Mouse (Mus musculus): Measurements from ENCODE around the gene Slc52a3. TPM values are rescaled to one million over a fixed set of nuclear protein-coding genes. Genes with fewer than 3 reads are reported as not detected.

Slc52a3 gene
- polyA plus RNA-seq, 1 experiment from 2014 or later = 1.5 TPM

GRCm38 (mm10) chr2:151971748-151972147, 24.6 kb upstream of the Slc52a3 start:
- no peak overlapping the region for H3K4me2 ChIP-seq (ENCODE audit: low read length)
- H3K9me3 ChIP-seq (ENCODE audit: control insufficient read depth, low read length) = no peaks in the 10 kb centered on the region
- H3K4me1 ChIP-seq (replicated peaks; ENCODE audit: control insufficient read depth, insufficient read depth, low read length) = peaks cover 66% of the 10 kb centered on the region
- WGBS = 95% methylated on average over 5 of the region's 5 CpGs
- no peaks in the 10 kb centered on the region for H3K27me3 ChIP-seq (replicated peaks; ENCODE audit: control insufficient read depth, insufficient read depth, low read length)
- no peaks in the 10 kb centered on the region for H3K36me3 ChIP-seq (ENCODE audit: control insufficient read depth, insufficient read depth)
- no peak for ATAC-seq
- no peak overlapping the region for H3K4me3 ChIP-seq (replicated peaks; ENCODE audit: low read length)
- H3K9ac ChIP-seq (replicated peaks; ENCODE audit: low read depth, low read length) = no peak overlapping the region
- no peak overlapping the region for H3K27ac ChIP-seq (ENCODE audit: low read length)

GRCm38 (mm10) chr2:151972880-151973594, 23.3 kb upstream of the Slc52a3 start:
- Histone ChIP-seq H3K4me1 (replicated peaks; ENCODE audit: control insufficient read depth, insufficient read depth, low read length) (peaks cover 56% of the 10 kb centered on the region), H3K4me2 (ENCODE audit: low read length) (peak overlapping the region; percentile 50), H3K27me3 (replicated peaks; ENCODE audit: control insufficient read depth, insufficient read depth, low read length) (no peaks in the 10 kb centered on the region), H3K9me3 (ENCODE audit: control insufficient read depth, low read length) (no peaks in the 10 kb centered on the region), H3K27ac (ENCODE audit: low read length) (no peak overlapping the region), H3K4me3 (replicated peaks; ENCODE audit: low read length) (peak overlapping the region; percentile 35), H3K36me3 (ENCODE audit: control insufficient read depth, insufficient read depth) (no peaks in the 10 kb centered on the region), H3K9ac (replicated peaks; ENCODE audit: low read depth, low read length) (peak overlapping the region; percentile 44)
- WGBS = 10% methylated on average over 23 of the region's 23 CpGs
- ATAC-seq = peak; percentile 21; the same call in 1 of the 2 replicates

DNA sequence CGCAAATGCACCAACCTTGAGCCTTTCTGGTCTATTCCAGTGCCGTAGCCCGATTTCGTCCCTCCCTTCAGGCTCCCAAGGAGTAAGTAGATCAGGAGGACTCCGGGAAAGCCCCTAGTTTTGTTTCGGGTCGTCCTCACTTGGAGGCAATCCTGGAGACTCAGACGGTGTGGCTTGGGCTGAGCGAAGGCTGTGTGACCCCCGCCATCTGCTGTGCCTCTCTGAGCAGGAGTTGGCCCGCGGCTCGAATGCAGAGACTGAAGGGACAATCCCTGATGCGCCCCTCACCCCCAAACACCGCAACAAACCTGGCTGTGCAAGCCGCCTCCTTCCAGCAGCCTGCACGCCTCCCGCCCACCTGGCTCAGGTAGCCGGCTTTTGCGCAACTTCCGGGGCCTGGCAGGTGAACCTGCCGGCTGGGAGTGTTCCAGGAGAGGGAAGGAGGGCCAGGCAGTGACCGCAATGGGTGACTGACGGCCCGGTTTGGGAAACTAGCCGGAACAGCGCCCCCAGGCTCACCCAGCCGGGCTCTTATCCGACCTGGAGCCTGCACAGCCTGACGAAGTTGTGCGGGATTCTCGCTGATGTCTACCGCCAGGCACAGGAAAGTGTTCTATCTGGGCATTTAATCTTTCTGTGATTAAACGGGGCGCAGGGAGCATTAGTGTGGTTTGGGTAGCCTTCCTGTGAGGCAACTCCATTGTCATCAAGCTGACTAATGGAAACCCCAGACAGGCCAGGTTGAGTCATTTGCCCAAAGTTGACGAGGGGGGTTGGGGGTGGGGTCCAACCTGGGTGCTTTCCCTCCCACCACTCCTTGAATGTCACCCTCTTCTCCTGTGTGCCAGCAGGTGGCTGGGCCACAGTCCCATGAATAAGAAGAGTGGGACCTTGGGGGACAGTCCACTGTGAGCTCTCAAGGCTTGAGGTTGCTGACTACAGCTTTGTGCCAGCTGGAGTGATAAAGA, 22.4 kb upstream of the Slc52a3 start:
- peak overlapping the region; percentile 35 for H3K4me3 ChIP-seq (replicated peaks; ENCODE audit: low read length)
- H3K27me3 ChIP-seq (replicated peaks; ENCODE audit: control insufficient read depth, insufficient read depth, low read length) = no peaks in the 10 kb centered on the region
- peak overlapping the region; percentile 44 for H3K9ac ChIP-seq (replicated peaks; ENCODE audit: low read depth, low read length)
- H3K4me1 ChIP-seq (replicated peaks; ENCODE audit: control insufficient read depth, insufficient read depth, low read length) = peaks cover 55% of the 10 kb centered on the region
- ATAC-seq = no peak
- no peak overlapping the region for H3K27ac ChIP-seq (ENCODE audit: low read length)
- 8% methylated on average over 36 of the region's 36 CpGs for WGBS
- no peaks in the 10 kb centered on the region for H3K36me3 ChIP-seq (ENCODE audit: control insufficient read depth, insufficient read depth)
- H3K4me2 ChIP-seq (ENCODE audit: low read length) = peak overlapping the region; percentile 50
- no peaks in the 10 kb centered on the region for H3K9me3 ChIP-seq (ENCODE audit: control insufficient read depth, low read length)

- H3K36me3 ChIP-seq (ENCODE audit: control insufficient read depth, insufficient read depth) = no peaks in the 10 kb centered on the region
- peaks cover 50% of the 10 kb centered on the region for H3K4me1 ChIP-seq (replicated peaks; ENCODE audit: control insufficient read depth, insufficient read depth, low read length)
- H3K4me2 ChIP-seq (ENCODE audit: low read length) = no peak overlapping the region
- WGBS = 91% methylated on average over 5 of the region's 5 CpGs
- no peak overlapping the region for H3K4me3 ChIP-seq (replicated peaks; ENCODE audit: low read length)
- no peaks in the 10 kb centered on the region for H3K9me3 ChIP-seq (ENCODE audit: control insufficient read depth, low read length)
- no peak for ATAC-seq
- no peak overlapping the region for H3K27ac ChIP-seq (ENCODE audit: low read length)
- no peak overlapping the region for H3K9ac ChIP-seq (replicated peaks; ENCODE audit: low read depth, low read length)
- H3K27me3 ChIP-seq (replicated peaks; ENCODE audit: control insufficient read depth, insufficient read depth, low read length) = no peaks in the 10 kb centered on the region
Observed at GRCm38 (mm10) chr2:151975295-151975694, 21.0 kb upstream of the Slc52a3 start.

GRCm38 (mm10) chr2:151976067-151976466, 20.2 kb upstream of the Slc52a3 start:
- Histone ChIP-seq H3K4me2 (ENCODE audit: low read length) (no peak overlapping the region), H3K9me3 (ENCODE audit: control insufficient read depth, low read length) (no peaks in the 10 kb centered on the region), H3K9ac (replicated peaks; ENCODE audit: low read depth, low read length) (no peak overlapping the region), H3K27me3 (replicated peaks; ENCODE audit: control insufficient read depth, insufficient read depth, low read length) (no peaks in the 10 kb centered on the region), H3K4me1 (replicated peaks; ENCODE audit: control insufficient read depth, insufficient read depth, low read length) (peaks cover 45% of the 10 kb centered on the region), H3K36me3 (ENCODE audit: control insufficient read depth, insufficient read depth) (no peaks in the 10 kb centered on the region), H3K4me3 (replicated peaks; ENCODE audit: low read length) (no peak overlapping the region), H3K27ac (ENCODE audit: low read length) (no peak overlapping the region)
- ATAC-seq = no peak
- 75% methylated on average over 3 of the region's 3 CpGs for WGBS

GRCm38 (mm10) chr2:151977689-151978440, 18.4 kb upstream of the Slc52a3 start:
- no peak overlapping the region for H3K4me3 ChIP-seq (replicated peaks; ENCODE audit: low read length)
- H3K4me2 ChIP-seq (ENCODE audit: low read length) = no peak overlapping the region
- no peaks in the 10 kb centered on the region for H3K36me3 ChIP-seq (ENCODE audit: control insufficient read depth, insufficient read depth)
- H3K27me3 ChIP-seq (replicated peaks; ENCODE audit: control insufficient read depth, insufficient read depth, low read length) = no peaks in the 10 kb centered on the region
- H3K4me1 ChIP-seq (replicated peaks; ENCODE audit: control insufficient read depth, insufficient read depth, low read length) = peaks cover 35% of the 10 kb centered on the region
- no peak overlapping the region for H3K27ac ChIP-seq (ENCODE audit: low read length)
- no peak for ATAC-seq
- H3K9me3 ChIP-seq (ENCODE audit: control insufficient read depth, low read length) = no peaks in the 10 kb centered on the region
- H3K9ac ChIP-seq (replicated peaks; ENCODE audit: low read depth, low read length) = no peak overlapping the region
- WGBS = 84% methylated on average over 4 of the region's 4 CpGs

- Histone ChIP-seq H3K36me3 (ENCODE audit: control insufficient read depth, insufficient read depth) (no peaks in the 10 kb centered on the region), H3K9me3 (ENCODE audit: control insufficient read depth, low read length) (no peaks in the 10 kb centered on the region), H3K9ac (replicated peaks; ENCODE audit: low read depth, low read length) (no peak overlapping the region), H3K4me1 (replicated peaks; ENCODE audit: control insufficient read depth, insufficient read depth, low read length) (peaks cover 29% of the 10 kb centered on the region), H3K4me3 (replicated peaks; ENCODE audit: low read length) (no peak overlapping the region), H3K27me3 (replicated peaks; ENCODE audit: control insufficient read depth, insufficient read depth, low read length) (no peaks in the 10 kb centered on the region), H3K27ac (ENCODE audit: low read length) (no peak overlapping the region), H3K4me2 (ENCODE audit: low read length) (peak overlapping the region; percentile 86)
- 65% methylated on average over 6 of the region's 6 CpGs for WGBS
- no peak for ATAC-seq
Observed at GRCm38 (mm10) chr2:151978494-151978893, 17.8 kb upstream of the Slc52a3 start.

DNA sequence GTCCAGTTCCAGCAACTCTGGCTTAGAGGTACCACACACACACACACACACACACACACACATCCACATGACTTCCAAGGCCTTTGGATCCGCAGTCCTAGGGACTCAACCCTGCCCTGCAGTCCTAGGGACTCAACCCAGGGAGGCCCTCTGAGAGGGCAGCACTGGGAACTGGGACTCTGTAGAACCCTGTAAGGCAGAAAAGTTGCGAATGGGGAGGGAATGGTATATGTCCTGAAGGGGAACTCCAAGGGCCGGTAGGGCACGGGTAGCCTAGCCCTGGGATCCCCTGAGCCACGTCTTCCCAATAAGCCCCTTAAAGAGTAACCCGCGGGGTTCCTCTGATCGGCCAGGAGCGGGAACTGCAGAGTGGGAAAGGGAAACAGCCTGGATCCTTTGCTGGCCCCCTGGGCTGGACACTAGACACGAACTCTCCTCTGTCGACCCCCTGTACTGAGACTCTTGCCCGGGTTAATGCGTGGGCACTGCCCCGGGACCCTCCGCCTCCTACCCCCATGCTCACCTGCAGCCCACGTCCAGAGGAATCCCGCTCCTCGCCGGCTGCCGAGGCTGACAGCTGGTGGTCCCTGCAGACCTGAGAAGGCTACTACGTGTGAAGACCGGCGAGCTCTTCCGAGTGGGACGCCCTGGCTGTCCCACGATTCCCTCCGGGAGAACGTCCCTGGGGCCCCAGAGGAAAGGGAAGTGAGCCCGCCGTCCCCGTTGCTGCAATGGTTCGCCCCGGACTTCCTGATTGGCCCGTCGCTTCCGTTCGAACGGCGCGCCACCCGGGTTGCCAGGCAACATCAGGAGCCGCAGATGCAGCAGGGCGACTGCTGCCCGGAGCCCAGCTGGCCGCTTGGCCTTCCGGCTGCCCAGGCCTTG, 16.6 kb upstream of the Slc52a3 start, which contains the start of gene Fam110a:
Gene Fam110a, minus strand, starts transcription at position 750 of the 885 bp plus-strand sequence.
- H3K27ac ChIP-seq (ENCODE audit: low read length) = peak within 1 kb of the TSS; percentile 68
- H3K9ac ChIP-seq (replicated peaks; ENCODE audit: low read depth, low read length) = peak within 1 kb of the TSS; percentile 87
- H3K4me2 ChIP-seq (ENCODE audit: low read length) = peak within 1 kb of the TSS; percentile 86
- H3K4me3 ChIP-seq (replicated peaks; ENCODE audit: low read length) = peak within 1 kb of the TSS; percentile 89
- no peaks in the 10 kb centered on the region for H3K9me3 ChIP-seq (ENCODE audit: control insufficient read depth, low read length)
- no peaks in the 10 kb centered on the region for H3K27me3 ChIP-seq (replicated peaks; ENCODE audit: control insufficient read depth, insufficient read depth, low read length)
- WGBS = under 1% methylated on average over 46 of the region's 46 CpGs
- H3K36me3 ChIP-seq (ENCODE audit: control insufficient read depth, insufficient read depth) = no peaks in the 10 kb centered on the region
- ATAC-seq = peak; percentile 93
- peaks cover 23% of the 10 kb centered on the region for H3K4me1 ChIP-seq (replicated peaks; ENCODE audit: control insufficient read depth, insufficient read depth, low read length)
